Mouse (Mus musculus) heart, embryonic 14.5 days (tissue): Measurements from ENCODE around the gene Itga1. TPM values are rescaled to one million over a fixed set of nuclear protein-coding genes. Genes with fewer than 3 reads are reported as not detected.

Experiments
- ATAC-seq: fragments of 200-750 bp; cut with Nextera tagmentation; 2 replicates; pipeline ENCODE4 v1.8.0; 2017; ENCODE audit warnings: low read depth, moderate TSS enrichment; ENCODE audit not compliant: insufficient number of reproducible peaks, insufficient read depth, low FRiP score
- H3K27ac ChIP-seq, 2 experiments: fragments of 200-500 bp in 1 of 2; fragments of 300-500 bp in 1 of 2; sonication (generic) in 1 of 2; replicated peaks in 1 of 2; 2 replicates each; pipeline ENCODE4 v1.5.1; 2012 to 2014; ENCODE audit warnings: low read depth in 2 of 2, low read length in 2 of 2, control low read depth in 1 of 2, mild to moderate bottlenecking in 1 of 2, mixed read lengths in 1 of 2; ENCODE audit not compliant: control insufficient read depth in 1 of 2, insufficient read depth in 1 of 2
- H3K27me3 ChIP-seq: fragments of 300-500 bp; sonication (generic); 2 replicates; pipeline ENCODE4 v1.6.1; 2014; ENCODE audit warnings: mild to moderate bottlenecking, low read length, control low read depth; ENCODE audit not compliant: control insufficient read depth, insufficient read depth
- H3K36me3 ChIP-seq: fragments of 300-500 bp; sonication (generic); 2 replicates; pipeline ENCODE4 v1.6.1; 2014; ENCODE audit warnings: mild to moderate bottlenecking, control low read depth, low read length, mixed read lengths; ENCODE audit not compliant: control insufficient read depth, insufficient read depth
- H3K4me1 ChIP-seq, 2 experiments: fragments of 200-500 bp in 1 of 2; fragments of 300-500 bp in 1 of 2; sonication (generic) in 1 of 2; 2 replicates each; pipeline ENCODE4 v1.6.1; 2012 to 2014; ENCODE audit warnings: low read length in 2 of 2, control low read depth in 1 of 2, mixed read lengths in 1 of 2; ENCODE audit not compliant: control insufficient read depth in 2 of 2, insufficient read depth in 2 of 2
- H3K4me2 ChIP-seq: fragments of 300-500 bp; sonication (generic); 2 replicates; pipeline ENCODE4 v1.6.1; 2014; ENCODE audit warnings: mild to moderate bottlenecking, low read length
- H3K4me3 ChIP-seq, 2 experiments: fragments of 200-500 bp in 1 of 2; fragments of 300-500 bp in 1 of 2; sonication (generic) in 1 of 2; 2 replicates each; pipeline ENCODE4 v1.5.1; 2012 to 2014; ENCODE audit warnings: low read length in 2 of 2, mild to moderate bottlenecking in 2 of 2, control low read depth in 1 of 2, low read depth in 1 of 2, moderate library complexity in 1 of 2; ENCODE audit not compliant: control insufficient read depth in 1 of 2, insufficient read depth in 1 of 2
- H3K9ac ChIP-seq: fragments of 300-500 bp; sonication (generic); 2 replicates; pipeline ENCODE4 v1.6.1; 2014; ENCODE audit warnings: mild to moderate bottlenecking, low read length
- H3K9me3 ChIP-seq: fragments of 300-500 bp; sonication (generic); 2 replicates; pipeline ENCODE4 v1.6.1; 2016; ENCODE audit warnings: low read length, control low read depth; ENCODE audit not compliant: control insufficient read depth
- WGBS: fragments of 180-500 bp; shearing (Covaris S2); extraction: QIAGEN DNeasy Blood & Tissue Kit; methylation state at CpG from one replicate; pipeline ENCODE4 v1.1.7; 2014; 5-methylcytosine and 5-hydroxymethylcytosine counted together
- polyA plus RNA-seq: library from polyadenylated mRNA; unstranded; fragments of >200 nt; fragmentation: Nextera tagmentation; extraction: Ambion mirVana; gene quantifications from 2 replicates; pipeline ENCODE4 v1.2.1, GENCODE M21; 2014

The Itga1 gene
- polyA plus RNA-seq, 1 experiment from 2014 or later: 32.6 TPM

GRCm38 (mm10) chr13:115025394-115025793 is 76.4 kb downstream of the Itga1 start:
- Histone ChIP-seq H3K27ac (no peak overlapping the region), H3K4me1 (peaks cover 14 to 26% of the 10 kb centered on the region in 2 experiments), H3K9ac (no peak overlapping the region), H3K4me2 (no peak overlapping the region), H3K4me3 (no peak overlapping the region), H3K9me3 (no peaks in the 10 kb centered on the region), H3K36me3 (peaks cover 6% of the 10 kb centered on the region; the same call in 1 of the 2 replicates), H3K27me3 (no peaks in the 10 kb centered on the region)
- 84% methylated on average over 3 of the region's 3 CpGs for WGBS
- ATAC-seq: no peak

GRCm38 (mm10) chr13:115022117-115022787 is 79.5 kb downstream of the Itga1 start:
- H3K36me3 ChIP-seq: peaks cover 3% of the 10 kb centered on the region; the same call in 1 of the 2 replicates
- peaks cover 15 to 36% of the 10 kb centered on the region in 2 experiments for H3K4me1 ChIP-seq
- WGBS: 12% methylated on average over 6 of the region's 6 CpGs
- no peak overlapping the region for H3K4me3 ChIP-seq
- peak; percentile 78 for ATAC-seq
- peak overlapping the region; percentile 41 for H3K4me2 ChIP-seq
- no peak overlapping the region; the same call in 1 of the 2 replicates for H3K9ac ChIP-seq
- no peaks in the 10 kb centered on the region for H3K27me3 ChIP-seq
- peak overlapping the region; percentile 83 to 87 for H3K27ac ChIP-seq
- no peaks in the 10 kb centered on the region for H3K9me3 ChIP-seq

GRCm38 (mm10) chr13:115021411-115021810 is 80.4 kb downstream of the Itga1 start:
- Histone ChIP-seq H3K27me3 (no peaks in the 10 kb centered on the region), H3K4me3 (no peak overlapping the region), H3K9ac (no peak overlapping the region), H3K36me3 (peaks cover 3% of the 10 kb centered on the region; the same call in 1 of the 2 replicates), H3K9me3 (no peaks in the 10 kb centered on the region), H3K27ac (peak overlapping the region; percentile 83 to 87), H3K4me2 (peak overlapping the region; percentile 41), H3K4me1 (peaks cover 15 to 36% of the 10 kb centered on the region in 2 experiments)
- peak; percentile 85 for ATAC-seq
- WGBS: 2% methylated on average over 10 of the region's 10 CpGs

GRCm38 (mm10) chr13:115020727-115021126 is 81.0 kb downstream of the Itga1 start:
- peaks cover 18 to 40% of the 10 kb centered on the region in 2 experiments for H3K4me1 ChIP-seq
- 80% methylated on average over 4 of the region's 4 CpGs for WGBS
- ATAC-seq: no peak
- peak overlapping the region; percentile 61 to 87 for H3K27ac ChIP-seq
- no peak overlapping the region for H3K4me3 ChIP-seq
- H3K9me3 ChIP-seq: no peaks in the 10 kb centered on the region
- H3K9ac ChIP-seq: peak overlapping the region; percentile 23; the same call in 1 of the 2 replicates
- no peak overlapping the region; the same call in 1 of the 2 replicates for H3K4me2 ChIP-seq
- peaks cover 3% of the 10 kb centered on the region; the same call in 1 of the 2 replicates for H3K36me3 ChIP-seq
- H3K27me3 ChIP-seq: no peaks in the 10 kb centered on the region

- Histone ChIP-seq H3K27ac (peak overlapping the region in 1 of 2 experiments; percentile 42; a peak in 1 of 4 replicates), H3K9ac (no peak overlapping the region), H3K27me3 (no peaks in the 10 kb centered on the region), H3K4me2 (no peak overlapping the region), H3K4me1 (peaks cover 17 to 45% of the 10 kb centered on the region in 2 experiments), H3K9me3 (no peaks in the 10 kb centered on the region), H3K4me3 (no peak overlapping the region), H3K36me3 (peaks cover 3% of the 10 kb centered on the region; the same call in 1 of the 2 replicates)
- ATAC-seq: no peak
- WGBS: 86% methylated on average over 9 of the region's 9 CpGs
Measured at GRCm38 (mm10) chr13:115017545-115017944, 84.2 kb downstream of the Itga1 start.

GRCm38 (mm10) chr13:115011547-115011946 is 90.2 kb downstream of the Itga1 start:
- no peak overlapping the region for H3K27ac ChIP-seq
- no peak for ATAC-seq

DNA sequence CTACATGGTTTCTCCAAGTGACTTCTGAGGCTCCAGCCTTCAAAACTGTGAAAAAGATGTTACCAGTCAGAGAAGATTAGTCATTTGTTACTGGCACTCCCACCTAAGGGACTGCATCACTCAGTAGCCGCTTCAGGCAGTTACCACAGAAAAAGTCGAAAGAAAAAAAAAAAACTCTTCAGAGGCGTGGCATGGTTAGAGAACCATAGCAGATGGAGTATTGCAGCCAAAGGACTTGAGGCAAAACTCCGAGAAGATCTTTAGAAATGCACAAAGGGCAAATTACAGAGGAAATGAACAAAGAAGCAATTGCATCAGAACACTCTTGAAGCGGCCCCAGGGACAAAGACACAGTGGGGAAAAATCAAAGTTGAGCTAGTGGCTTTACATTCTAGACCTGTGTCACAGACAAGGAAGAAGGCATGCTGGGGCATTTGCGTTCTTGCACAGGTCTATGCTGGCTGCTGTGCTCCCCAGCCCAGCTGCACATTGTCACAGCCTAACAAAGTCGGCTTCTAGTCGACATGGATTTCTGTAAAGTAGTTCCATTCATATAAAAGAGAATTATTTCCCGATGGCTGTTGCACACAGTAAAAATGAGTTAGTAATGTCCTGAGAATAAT is 95.4 kb downstream of the Itga1 start:
- H3K27me3 ChIP-seq: no peaks in the 10 kb centered on the region
- H3K4me1 ChIP-seq: peaks cover 21 to 47% of the 10 kb centered on the region in 2 experiments
- no peak overlapping the region for H3K4me3 ChIP-seq
- no peak for ATAC-seq
- peak overlapping the region; percentile 74 to 79 for H3K27ac ChIP-seq
- peaks cover 28% of the 10 kb centered on the region for H3K36me3 ChIP-seq
- 54% methylated on average over 9 of the region's 9 CpGs for WGBS
- no peak overlapping the region for H3K9ac ChIP-seq
- no peaks in the 10 kb centered on the region for H3K9me3 ChIP-seq
- H3K4me2 ChIP-seq: no peak overlapping the region

More at GRCm38 (mm10) chr13:115011547-115011946, 90.2 kb downstream of the Itga1 start:
- H3K4me1 ChIP-seq: peaks cover 9 to 16% of the 10 kb centered on the region in 2 experiments
- WGBS: 46% methylated on average over 6 of the region's 6 CpGs
- no peaks in the 10 kb centered on the region for H3K9me3 ChIP-seq
- peaks cover 35% of the 10 kb centered on the region for H3K36me3 ChIP-seq
- H3K27me3 ChIP-seq: no peaks in the 10 kb centered on the region
- no peak overlapping the region for H3K4me2 ChIP-seq
- H3K4me3 ChIP-seq: no peak overlapping the region
- H3K9ac ChIP-seq: no peak overlapping the region
